Mouse (Mus musculus) heart, embryonic 12.5 days (tissue): ENCODE results near the gene Tent2. TPM values are rescaled to one million over a fixed set of nuclear protein-coding genes. Genes with fewer than 3 reads are reported as not detected.
"Not testable (repeated sequence)": the region's sequence is repeated elsewhere in the genome, so short reads cannot be mapped to it uniquely, and the experiment has no call there.

Source experiments
- ATAC-seq: fragments of 200-750 bp; cut with Nextera tagmentation; 2 replicates; pipeline ENCODE4 v1.8.0; 2017; ENCODE audit warnings: moderate TSS enrichment, moderate library complexity; ENCODE audit not compliant: insufficient number of reproducible peaks, low FRiP score
- H3K27ac ChIP-seq: fragments of 300-500 bp; sonication (generic); 2 replicates; pipeline ENCODE4 v1.5.1; 2016; ENCODE audit warnings: mild to moderate bottlenecking, moderate library complexity; ENCODE audit not compliant: poor library complexity, severe bottlenecking
- H3K27me3 ChIP-seq: fragments of 300-500 bp; sonication (generic); replicated peaks from 2 replicates; pipeline ENCODE4 v1.6.1; 2016; ENCODE audit warnings: mild to moderate bottlenecking, moderate library complexity
- H3K36me3 ChIP-seq: fragments of 300-500 bp; sonication (generic); 2 replicates; pipeline ENCODE4 v1.6.1; 2016; ENCODE audit warnings: mild to moderate bottlenecking, moderate library complexity
- H3K4me1 ChIP-seq: fragments of 300-500 bp; sonication (generic); replicated peaks from 2 replicates; pipeline ENCODE4 v1.6.1; 2016; ENCODE audit warnings: mild to moderate bottlenecking
- H3K4me2 ChIP-seq: fragments of 300-500 bp; sonication (generic); 2 replicates; pipeline ENCODE4 v1.6.1; 2016; ENCODE audit warnings: mild to moderate bottlenecking, moderate library complexity
- H3K4me3 ChIP-seq: fragments of 300-500 bp; sonication (generic); 2 replicates; pipeline ENCODE4 v1.5.1; 2016; ENCODE audit warnings: mild to moderate bottlenecking
- H3K9ac ChIP-seq: fragments of 300-500 bp; sonication (generic); 2 replicates; pipeline ENCODE4 v1.6.1; 2016; ENCODE audit warnings: mild to moderate bottlenecking, moderate library complexity
- H3K9me3 ChIP-seq: fragments of 300-500 bp; sonication (generic); replicated peaks from 2 replicates; pipeline ENCODE4 v1.6.1; 2016; ENCODE audit warnings: mild to moderate bottlenecking, moderate library complexity
- WGBS: fragments of 180-500 bp; shearing (Covaris S2); methylation state at CpG from one replicate; pipeline ENCODE4 v1.1.7; 2016; 5-methylcytosine and 5-hydroxymethylcytosine counted together
- polyA plus RNA-seq: library from polyadenylated mRNA; unstranded; fragments of >200 nt; fragmentation: Nextera tagmentation; extraction: Ambion mirVana; gene quantifications from 2 replicates; pipeline ENCODE4 v1.2.1, GENCODE M21; 2016

The Tent2 gene
- polyA plus RNA-seq, 1 experiment from 2014 or later, result 51.1 TPM

- no peak overlapping the region for H3K27ac ChIP-seq
- ATAC-seq, result no peak
- peaks cover 15% of the 10 kb centered on the region for H3K4me1 ChIP-seq
- H3K9me3 ChIP-seq, result no peaks in the 10 kb centered on the region
- no peak overlapping the region for H3K4me3 ChIP-seq
- H3K36me3 ChIP-seq, result peaks cover 6% of the 10 kb centered on the region
- WGBS, result 81% methylated on average over 3 of the region's 3 CpGs
- H3K27me3 ChIP-seq, result no peaks in the 10 kb centered on the region
- no peak overlapping the region for H3K9ac ChIP-seq
- 0 out of 2 replicates have a peak overlapping the region, but pooled peaks have one; percentile 39 for H3K4me2 ChIP-seq
These were observed 3.4 kb downstream of the Tent2 start for GRCm38 (mm10) chr13:93188738-93189137.

GRCm38 (mm10) chr13:93187792-93188191, 4.4 kb downstream of the Tent2 start:
- not testable (repeated sequence) for H3K27me3 ChIP-seq, H3K9me3 ChIP-seq, H3K9ac ChIP-seq, H3K27ac ChIP-seq, H3K4me3 ChIP-seq, ATAC-seq, H3K4me2 ChIP-seq
- H3K4me1 ChIP-seq, result peaks cover 15% of the 10 kb centered on the region
- H3K36me3 ChIP-seq, result peaks cover 13% of the 10 kb centered on the region
- WGBS, result 93% methylated on average over 5 of the region's 5 CpGs

GRCm38 (mm10) chr13:93180351-93180750, 11.8 kb downstream of the Tent2 start:
- Histone ChIP-seq H3K27me3 (no peaks in the 10 kb centered on the region), H3K4me2 (no peak overlapping the region), H3K4me3 (no peak overlapping the region), H3K27ac (no peak overlapping the region), H3K9me3 (no peaks in the 10 kb centered on the region), H3K9ac (no peak overlapping the region), H3K4me1 (peaks cover 4% of the 10 kb centered on the region; the same call in 1 of the 2 replicates), H3K36me3 (peaks cover 23% of the 10 kb centered on the region)
- ATAC-seq, result no peak
- WGBS, result 96% methylated on average over 1 of the region's 1 CpGs

- no peak for ATAC-seq
- WGBS, result 92% methylated on average over 2 of the region's 2 CpGs
- Histone ChIP-seq H3K4me1 (peaks cover 4% of the 10 kb centered on the region; the same call in 1 of the 2 replicates), H3K4me2 (no peak overlapping the region), H3K4me3 (no peak overlapping the region), H3K9ac (no peak overlapping the region), H3K9me3 (no peaks in the 10 kb centered on the region), H3K36me3 (peaks cover 26% of the 10 kb centered on the region), H3K27me3 (no peaks in the 10 kb centered on the region), H3K27ac (no peak overlapping the region)
These were observed 12.7 kb downstream of the Tent2 start for GRCm38 (mm10) chr13:93179522-93179921.

- Histone ChIP-seq H3K27me3 (no peaks in the 10 kb centered on the region), H3K27ac (no peak overlapping the region), H3K9ac (no peak overlapping the region), H3K4me1 (0 out of 2 replicates have a peak, but pooled peaks cover 2% of the 10 kb centered on the region), H3K4me2 (no peak overlapping the region), H3K4me3 (no peak overlapping the region), H3K36me3 (peaks cover 26% of the 10 kb centered on the region), H3K9me3 (no peaks in the 10 kb centered on the region)
- ATAC-seq, result no peak
These were observed 14.6 kb downstream of the Tent2 start for GRCm38 (mm10) chr13:93177571-93177970.

GRCm38 (mm10) chr13:93163303-93163702, 28.9 kb downstream of the Tent2 start:
- Histone ChIP-seq H3K9me3 (no peaks in the 10 kb centered on the region), H3K4me3 (no peak overlapping the region), H3K27me3 (no peaks in the 10 kb centered on the region), H3K4me1 (no peaks in the 10 kb centered on the region), H3K27ac (no peak overlapping the region), H3K36me3 (peaks cover 38% of the 10 kb centered on the region), H3K4me2 (no peak overlapping the region), H3K9ac (no peak overlapping the region)
- WGBS, result 93% methylated on average over 4 of the region's 4 CpGs
- ATAC-seq, result no peak

GRCm38 (mm10) chr13:93162456-93162855, 29.7 kb downstream of the Tent2 start:
- Histone ChIP-seq H3K4me3 (no peak overlapping the region), H3K27me3 (no peaks in the 10 kb centered on the region), H3K4me2 (no peak overlapping the region), H3K36me3 (peaks cover 39% of the 10 kb centered on the region), H3K4me1 (no peaks in the 10 kb centered on the region), H3K9ac (no peak overlapping the region), H3K27ac (no peak overlapping the region), H3K9me3 (no peaks in the 10 kb centered on the region)
- no peak for ATAC-seq

GRCm38 (mm10) chr13:93158261-93158660, 33.9 kb downstream of the Tent2 start:
- 86% methylated on average over 6 of the region's 6 CpGs for WGBS
- H3K36me3 ChIP-seq, result peaks cover 30% of the 10 kb centered on the region

GRCm38 (mm10) chr13:93153280-93153679, 38.9 kb downstream of the Tent2 start:
- H3K4me2 ChIP-seq, result no peak overlapping the region
- ATAC-seq, result no peak
- H3K4me1 ChIP-seq, result no peaks in the 10 kb centered on the region
- H3K27me3 ChIP-seq, result no peaks in the 10 kb centered on the region
- no peak overlapping the region for H3K4me3 ChIP-seq
- H3K9me3 ChIP-seq, result no peaks in the 10 kb centered on the region
- peaks cover 34% of the 10 kb centered on the region for H3K36me3 ChIP-seq
- H3K9ac ChIP-seq, result no peak overlapping the region
- no peak overlapping the region for H3K27ac ChIP-seq
- WGBS, result 91% methylated on average over 1 of the region's 1 CpGs

More at GRCm38 (mm10) chr13:93158261-93158660, 33.9 kb downstream of the Tent2 start:
- H3K27ac ChIP-seq, result no peak overlapping the region
- no peak for ATAC-seq
- no peak overlapping the region for H3K4me2 ChIP-seq
- no peak overlapping the region for H3K9ac ChIP-seq
- no peaks in the 10 kb centered on the region for H3K9me3 ChIP-seq
- H3K4me3 ChIP-seq, result no peak overlapping the region
- H3K27me3 ChIP-seq, result no peaks in the 10 kb centered on the region
- no peaks in the 10 kb centered on the region for H3K4me1 ChIP-seq

- no peaks in the 10 kb centered on the region for H3K27me3 ChIP-seq
- peak within 1 kb of the TSS; percentile 87 for H3K27ac ChIP-seq
- 1% methylated on average over 45 of the region's 45 CpGs for WGBS
- H3K9ac ChIP-seq, result peak within 1 kb of the TSS; percentile 74
- peak within 1 kb of the TSS; percentile 53 for H3K4me3 ChIP-seq
- peaks cover 19% of the 10 kb centered on the region for H3K36me3 ChIP-seq
- peak within 1 kb of the TSS; percentile 87 for H3K4me2 ChIP-seq
- ATAC-seq, result peak; percentile 81
- H3K4me1 ChIP-seq, result peaks cover 16% of the 10 kb centered on the region
- H3K9me3 ChIP-seq, result no peaks in the 10 kb centered on the region
These were observed 47.6 kb downstream of the Tent2 start, which contains the start of gene Cmya5 for GRCm38 (mm10) chr13:93144336-93145167. Cmya5 (minus strand) TSS chr13:93144724.

- H3K4me2 ChIP-seq, result peak overlapping the region; percentile 87
- peaks cover 13% of the 10 kb centered on the region for H3K36me3 ChIP-seq
- peak overlapping the region; percentile 53 for H3K4me3 ChIP-seq
- H3K9ac ChIP-seq, result peak overlapping the region; percentile 74
- H3K4me1 ChIP-seq, result peaks cover 21% of the 10 kb centered on the region
- no peaks in the 10 kb centered on the region for H3K27me3 ChIP-seq
- ATAC-seq, result 0 out of 2 replicates have a peak, but pooled peaks have one; percentile 5
- WGBS, result 19% methylated on average over 11 of the region's 11 CpGs
- H3K27ac ChIP-seq, result peak overlapping the region; percentile 87
- no peaks in the 10 kb centered on the region for H3K9me3 ChIP-seq
These were observed 48.3 kb downstream of the Tent2 start for GRCm38 (mm10) chr13:93143819-93144283.
